Mouse (Mus musculus) mouse trophoblast stem cell (cell line): ENCODE results near the gene Pitx1.

Experiments
- in situ Hi-C, 2 experiments: fragments of 300-500 bp; cut with MseI, MboI; formaldehyde crosslinking; loops; 2 replicates in 1 of 2; 3 replicates in 1 of 2; pipeline ENCODE4 v1.15.1; 2025

The Pitx1 gene

GRCm38 (mm10) chr13:55836142-55836625 is at the start of gene Pitx1:
Gene Pitx1 (minus strand): TSS chr13:55836192.
- in situ Hi-C loops: no loop called here

GRCm38 (mm10) chr13:55881431-55882202 is 45.6 kb upstream of the Pitx1 start:
- in situ Hi-C loops: no loop called here

DNA sequence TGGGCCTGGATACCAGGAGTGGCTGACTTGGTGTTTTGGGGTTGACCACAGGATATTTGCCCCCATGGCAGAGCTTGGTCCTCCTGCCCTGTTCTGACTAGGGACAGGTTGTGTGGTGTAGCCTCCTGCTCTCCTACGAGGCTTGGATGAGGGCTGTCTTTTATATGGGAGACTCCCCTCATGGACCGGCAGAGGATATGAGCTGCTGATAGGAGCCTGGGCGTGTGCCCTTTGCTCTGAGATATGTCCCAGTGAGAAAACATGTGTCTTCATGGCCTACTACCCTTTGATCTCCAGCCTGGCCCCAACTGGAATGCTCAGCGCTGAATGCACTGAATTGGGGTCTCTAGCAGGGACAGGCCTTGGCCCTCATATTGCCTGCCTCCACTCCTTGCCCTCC is 42.4 kb upstream of the Pitx1 start:
- in situ Hi-C loops: no loop called here

- in situ Hi-C loops: no loop called here
Measured at GRCm38 (mm10) chr13:55871410-55871809, 35.4 kb upstream of the Pitx1 start.

- in situ Hi-C loops: no loop called here
Measured at GRCm38 (mm10) chr13:55870001-55870400, 34.0 kb upstream of the Pitx1 start.

DNA sequence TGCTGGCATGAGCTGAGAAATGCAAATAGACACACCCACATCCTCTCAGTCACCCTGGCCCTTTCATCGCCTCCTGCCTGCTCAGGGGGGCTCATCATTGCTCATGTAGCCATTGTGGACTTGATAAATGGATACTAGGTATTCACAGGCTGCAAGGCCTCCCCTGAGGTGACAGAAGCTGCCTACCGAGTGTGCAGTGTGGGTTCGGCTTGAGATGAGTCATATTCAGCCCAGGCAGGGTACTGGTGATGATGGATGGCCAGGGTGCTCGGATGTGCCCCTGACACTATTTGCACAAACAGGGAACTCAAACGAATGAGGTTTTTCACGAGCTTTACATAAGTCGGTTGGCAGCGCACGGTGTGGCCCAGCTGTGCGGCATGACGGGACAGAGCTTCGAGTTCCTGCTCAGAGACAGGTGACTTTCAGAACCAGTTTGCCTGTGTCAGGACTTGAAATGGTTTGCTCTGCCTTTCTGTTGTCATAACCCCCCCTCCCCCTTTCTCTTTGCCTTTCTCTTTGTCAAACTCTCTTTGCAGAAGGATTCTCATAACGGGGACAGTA is 31.6 kb upstream of the Pitx1 start:
- in situ Hi-C loops: no loop called here

DNA sequence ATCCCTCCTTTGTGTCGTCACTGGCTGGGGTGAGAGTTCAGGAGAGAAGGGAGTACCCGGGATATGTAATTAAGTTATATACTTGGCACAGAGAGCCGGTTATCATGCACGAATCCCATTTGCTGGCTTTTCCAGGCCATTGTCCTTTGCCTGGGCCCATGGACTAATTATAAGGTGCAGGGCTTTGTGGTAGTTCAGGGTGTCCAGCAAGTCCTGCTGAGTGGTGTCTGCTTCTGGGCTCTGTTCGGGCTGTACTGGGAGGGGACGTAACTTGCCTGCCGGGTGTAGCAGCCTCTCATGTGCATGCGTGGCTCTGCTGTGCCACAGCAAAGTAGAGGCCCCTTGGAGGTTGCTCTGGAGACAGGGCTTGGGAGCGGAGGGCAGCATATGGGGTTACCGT is 24.5 kb upstream of the Pitx1 start:
- in situ Hi-C loops: no loop called here

- in situ Hi-C loops: no loop called here
Measured at GRCm38 (mm10) chr13:55858463-55858862, 22.5 kb upstream of the Pitx1 start.

DNA sequence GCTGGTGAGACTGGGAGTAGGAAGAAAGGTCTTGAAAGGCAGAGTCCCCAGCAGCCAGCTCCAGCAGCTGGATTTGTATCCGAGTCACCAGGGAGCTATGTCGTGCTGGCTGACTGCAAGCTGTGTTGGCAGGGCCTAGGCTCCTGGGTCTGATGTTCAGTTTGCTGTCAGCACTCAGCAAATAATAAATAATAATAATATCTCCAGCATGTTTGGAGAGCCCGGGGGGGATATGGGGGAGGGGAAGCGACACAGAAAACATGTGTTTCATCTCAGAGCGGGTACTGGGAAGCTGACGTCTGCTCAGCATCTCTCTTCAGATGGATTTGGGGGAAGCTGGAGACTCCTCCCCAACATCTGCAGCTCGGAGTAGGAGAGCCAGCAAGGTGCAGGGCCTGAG is 19.8 kb upstream of the Pitx1 start:
- in situ Hi-C loops: no loop called here

DNA sequence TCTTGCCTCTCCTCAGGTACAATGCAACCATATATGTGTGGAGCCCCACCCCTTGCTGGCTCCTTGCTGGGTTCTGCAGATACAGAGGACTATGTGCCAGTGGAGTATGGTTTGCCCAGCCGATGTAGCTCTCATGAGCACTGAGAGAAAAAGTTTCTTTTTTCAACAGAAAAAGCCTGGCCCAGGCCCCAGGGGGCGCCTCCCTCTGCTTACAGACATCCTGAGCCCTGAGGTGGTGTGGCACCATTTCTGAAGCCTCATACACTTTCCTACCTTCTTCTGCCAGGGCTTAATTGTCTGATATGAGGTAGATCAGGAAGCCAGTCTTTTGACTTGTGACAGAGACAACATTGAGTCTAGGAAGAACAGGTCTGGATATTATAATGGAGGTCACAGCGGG is 16.2 kb upstream of the Pitx1 start:
- in situ Hi-C loops: no loop called here

GRCm38 (mm10) chr13:55850726-55851125 is 14.7 kb upstream of the Pitx1 start:
- in situ Hi-C loops: no loop called here

DNA sequence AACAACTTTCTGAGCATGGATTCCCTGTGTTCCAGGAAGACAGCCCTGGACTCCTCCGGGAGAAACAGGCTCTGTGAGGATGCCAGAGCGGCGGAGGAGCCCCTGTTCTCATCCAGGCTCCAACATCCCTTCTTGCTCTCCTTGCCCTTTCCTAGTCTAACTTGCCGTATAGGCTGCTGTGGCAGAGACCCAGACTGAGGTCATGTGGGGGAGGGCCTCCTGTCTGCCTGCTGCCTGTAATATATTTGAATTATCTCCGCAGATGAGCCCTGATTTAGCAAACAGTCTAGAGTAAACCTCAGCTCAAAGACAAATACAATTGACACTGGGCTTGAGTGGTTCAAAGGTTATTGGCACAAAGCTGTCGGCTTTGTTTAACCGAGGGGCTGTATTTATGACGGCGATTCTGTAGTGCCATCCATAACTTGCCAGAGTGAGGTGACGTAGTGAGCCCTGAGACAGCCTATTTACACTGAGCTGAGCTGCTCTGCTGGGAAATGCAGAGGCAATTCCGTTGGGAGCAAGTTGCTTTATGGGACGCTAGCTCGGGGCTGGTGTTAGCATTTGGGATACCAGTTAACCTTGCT is 12.7 kb upstream of the Pitx1 start:
- in situ Hi-C loops: no loop called here

- in situ Hi-C loops: no loop called here
Measured at GRCm38 (mm10) chr13:55847805-55848204, 11.8 kb upstream of the Pitx1 start.

DNA sequence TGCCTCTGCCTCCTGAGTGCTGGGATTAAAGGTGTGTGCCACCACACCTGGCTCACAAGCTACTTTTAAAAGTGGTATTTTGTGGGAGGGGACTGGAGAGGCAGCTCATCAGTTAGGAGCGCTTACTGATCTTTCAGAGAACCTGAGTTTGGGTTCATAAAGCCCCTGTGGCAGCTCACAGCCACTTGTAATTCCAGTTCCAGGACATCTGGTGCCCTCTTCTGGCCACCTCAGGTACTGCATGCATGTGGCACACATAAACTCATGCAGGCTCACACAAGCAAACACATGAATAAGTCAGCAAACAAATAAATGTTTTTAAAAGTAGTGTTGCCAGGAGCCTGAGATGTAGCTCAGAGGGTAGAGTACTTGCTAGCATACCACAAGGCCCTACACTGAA is 7.7 kb upstream of the Pitx1 start:
- in situ Hi-C loops: no loop called here

GRCm38 (mm10) chr13:55840223-55840622 is 4.2 kb upstream of the Pitx1 start:
- in situ Hi-C loops: no loop called here

DNA sequence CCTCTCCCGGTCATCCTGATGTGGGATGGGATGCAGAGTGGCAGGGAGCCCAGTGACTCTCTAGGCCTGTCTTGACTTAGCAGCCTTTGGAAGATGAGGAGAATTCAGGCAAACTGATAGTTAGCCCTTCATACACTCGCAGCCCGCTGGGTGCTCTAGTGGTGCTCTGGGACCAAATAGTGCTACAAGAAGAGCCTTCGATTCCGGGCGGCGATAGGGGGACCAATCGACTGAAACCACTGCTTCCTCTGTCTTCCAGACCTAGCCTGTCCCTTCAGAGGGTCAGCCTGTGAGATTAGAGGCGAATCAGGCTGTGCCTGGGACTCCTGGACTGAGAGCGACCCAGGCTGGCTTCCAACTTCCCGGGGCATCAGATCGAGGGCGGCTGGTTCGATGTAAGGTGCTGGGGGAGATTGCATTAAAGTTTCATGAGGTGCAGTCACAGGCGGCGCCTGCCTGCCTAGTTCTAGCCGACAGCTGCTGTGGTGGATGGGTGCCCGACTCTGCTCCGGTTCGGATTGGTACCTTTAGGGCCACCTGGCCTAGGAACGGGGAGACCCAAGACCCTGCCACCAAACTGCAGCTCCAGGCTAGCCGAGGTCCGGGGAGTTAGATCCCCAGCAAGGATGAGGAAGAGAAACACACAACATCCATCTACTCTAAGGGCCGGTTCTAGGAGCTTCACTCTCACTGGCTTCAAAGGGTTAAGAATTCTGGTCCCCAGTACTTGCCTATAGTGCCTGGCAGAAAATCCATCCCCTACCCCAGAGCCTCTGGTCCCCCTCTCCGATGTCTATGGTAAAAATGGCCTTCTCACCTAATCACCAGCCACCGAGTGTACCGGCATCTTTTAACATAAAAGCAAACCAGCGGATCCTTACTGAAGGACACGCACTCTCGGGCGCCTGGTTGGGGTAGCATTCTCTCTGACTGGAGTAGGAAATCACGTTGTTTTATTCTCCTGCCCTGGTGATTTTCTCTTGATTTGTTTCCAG is 1.1 kb upstream of the Pitx1 start:
- in situ Hi-C loops: no loop called here

GRCm38 (mm10) chr13:55835548-55836097 is 369 bp downstream of the Pitx1 start:
- in situ Hi-C loops: no loop called here

DNA sequence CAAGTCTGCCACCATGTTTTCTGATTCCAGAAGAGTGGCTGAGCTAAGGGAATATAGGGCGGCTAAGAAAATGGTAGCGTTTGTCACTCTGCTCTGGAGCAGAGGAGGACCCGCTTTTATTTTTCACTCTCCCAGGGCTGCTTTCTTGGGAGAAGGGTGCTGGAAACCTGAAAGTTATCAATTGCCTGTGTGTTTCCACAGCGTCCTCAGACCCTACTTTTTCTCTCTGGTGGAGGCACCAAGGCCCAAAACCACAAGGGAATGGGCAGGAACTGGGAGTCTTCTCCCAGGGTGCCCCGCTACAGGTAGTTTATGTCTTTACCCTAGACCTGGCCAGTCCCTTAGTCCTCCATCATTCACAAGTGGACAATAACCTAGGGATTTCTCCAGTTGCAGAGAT is 1.3 kb downstream of the Pitx1 start:
- in situ Hi-C loops: no loop called here

- in situ Hi-C loops: no loop called here
Measured at GRCm38 (mm10) chr13:55833921-55834320, 2.1 kb downstream of the Pitx1 start.

- in situ Hi-C loops: no loop called here
Measured at GRCm38 (mm10) chr13:55832602-55833001, 3.4 kb downstream of the Pitx1 start.

- in situ Hi-C loops: no loop called here
Measured at GRCm38 (mm10) chr13:55831722-55832160, 4.3 kb downstream of the Pitx1 start.
